Mouse (Mus musculus): ENCODE measurements around the gene Cnot10. TPM values are rescaled to one million over a fixed set of nuclear protein-coding genes. Genes with fewer than 3 reads are reported as not detected.

Cnot10 gene
- 43.4 and 57.1 TPM in 2 replicates for total RNA-seq (2017)

DNA sequence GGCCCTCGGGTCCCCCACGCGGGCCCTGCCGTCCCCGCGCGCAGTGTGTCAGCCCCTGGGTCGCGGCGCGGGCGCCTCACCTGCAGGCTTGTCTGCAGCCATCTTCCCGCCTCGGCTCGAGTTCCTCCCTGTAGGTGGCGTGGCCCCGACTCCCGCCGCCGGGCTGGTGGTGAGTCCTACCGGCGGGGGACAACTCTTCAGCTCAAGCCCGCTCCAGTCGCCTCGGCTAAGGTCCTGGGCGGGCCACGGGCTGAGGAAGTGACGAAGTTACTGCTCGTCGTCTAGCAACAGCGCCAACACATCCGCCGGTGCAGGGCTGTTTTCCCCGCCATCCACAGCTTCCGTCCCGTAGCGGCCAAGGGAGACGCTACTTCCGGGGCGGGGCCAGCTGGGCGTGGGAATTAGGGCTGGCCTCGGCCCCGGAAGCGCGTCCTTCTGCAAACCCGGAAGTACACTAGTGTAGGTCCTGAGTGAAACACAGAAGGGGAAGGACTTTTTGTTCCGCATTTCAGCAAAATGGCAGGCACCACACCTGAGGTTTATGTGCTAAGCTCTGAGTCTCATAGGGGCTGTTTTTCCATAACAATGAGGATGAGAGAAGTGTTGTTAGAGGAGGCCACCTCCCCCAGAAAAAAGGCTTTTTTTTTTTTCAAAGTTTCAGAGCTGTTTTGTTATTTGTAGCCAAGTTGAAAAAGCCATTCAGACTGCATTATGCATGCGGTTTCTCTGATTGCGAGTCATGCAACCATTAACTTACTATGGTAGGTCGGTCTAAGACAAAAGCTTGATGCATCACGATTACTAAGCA is at the start of gene Cnot10:
Gene Cnot10, minus strand, starts transcription at position 346 of the 808 bp plus-strand sequence.
- ATAC-seq (replicated peaks; ENCODE audit: low read depth, poor library complexity, severe bottlenecking) = peak; percentile 99

DNA sequence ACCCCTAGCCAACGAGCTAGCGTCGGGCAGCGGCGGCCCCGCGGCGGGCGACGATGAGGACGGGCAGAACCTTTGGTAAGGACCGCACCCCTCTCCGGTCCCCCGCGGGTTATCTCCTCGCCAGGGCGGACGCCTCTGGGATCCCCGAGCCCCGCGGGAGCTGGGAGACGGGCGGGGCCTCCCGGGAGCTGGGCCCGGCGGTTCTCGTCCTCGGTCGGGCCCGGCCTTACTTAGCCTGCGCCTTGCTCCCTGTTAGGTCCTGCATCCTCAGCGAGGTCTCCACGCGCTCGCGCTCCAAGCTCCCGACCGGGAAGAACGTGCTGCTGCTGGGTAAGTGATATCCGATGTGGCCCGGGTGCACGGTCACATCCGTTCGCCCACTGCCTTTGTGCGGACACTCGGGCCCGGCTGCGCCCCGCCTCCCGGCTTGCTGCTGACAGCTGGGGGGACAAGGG is 49.0 kb upstream of the Cnot10 start:
- ATAC-seq (replicated peaks; ENCODE audit: low read depth, poor library complexity, severe bottlenecking) = peak; percentile 9; the same call in 1 of the 2 replicates

GRCm38 (mm10) chr9:114688252-114688952 is 48.4 kb upstream of the Cnot10 start, which contains the start of gene Dync1li1:
Dync1li1 (plus strand) TSS chr9:114688790.
- ATAC-seq (replicated peaks; ENCODE audit: low read depth, poor library complexity, severe bottlenecking) = peak; percentile 90

DNA sequence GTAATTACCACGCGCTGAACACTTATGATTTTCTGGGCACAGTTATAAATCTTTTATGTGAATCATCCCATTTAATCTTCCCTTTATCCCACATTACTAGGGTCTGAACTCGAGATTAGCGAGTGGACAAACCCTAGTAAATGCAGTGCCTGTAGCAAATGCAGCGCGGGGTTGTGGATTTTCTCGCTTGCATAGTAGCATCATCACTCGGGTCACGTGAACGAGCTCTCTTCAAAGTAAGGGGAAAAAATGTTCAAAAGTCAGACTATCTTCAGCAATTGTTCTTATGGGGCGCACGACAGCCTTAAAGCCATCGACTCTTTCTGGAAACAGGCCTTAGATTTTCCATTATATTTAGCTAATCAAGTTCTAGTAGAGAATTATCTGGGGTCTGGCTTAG is 47.7 kb upstream of the Cnot10 start:
- no peak for ATAC-seq (replicated peaks; ENCODE audit: low read depth, poor library complexity, severe bottlenecking)

- no peak for ATAC-seq (replicated peaks; ENCODE audit: low read depth, poor library complexity, severe bottlenecking)
Measured at GRCm38 (mm10) chr9:114686245-114686644, 46.3 kb upstream of the Cnot10 start.

DNA sequence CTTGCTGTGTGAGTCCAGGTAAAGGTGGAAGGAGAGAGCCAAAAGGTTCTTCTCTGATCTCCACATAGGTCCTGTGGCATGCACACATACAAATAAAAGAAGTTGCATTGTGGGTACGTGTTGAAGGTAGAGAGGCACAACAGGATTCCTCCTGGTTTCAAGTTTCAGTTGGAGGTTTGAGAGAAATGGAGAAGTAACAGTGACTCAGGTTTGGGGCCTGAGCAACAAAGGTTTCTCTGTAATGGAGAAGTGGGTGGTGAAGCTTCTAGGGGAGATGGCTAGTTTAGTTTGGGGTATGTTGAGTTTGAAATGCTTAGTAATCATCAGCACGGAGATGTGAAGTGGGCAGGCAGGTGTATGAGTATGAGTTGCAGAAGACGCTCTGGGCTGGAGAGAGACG is 42.2 kb upstream of the Cnot10 start:
- peak; percentile 62 for ATAC-seq (replicated peaks; ENCODE audit: low read depth, poor library complexity, severe bottlenecking)

GRCm38 (mm10) chr9:114680531-114680930 is 40.5 kb upstream of the Cnot10 start:
- no peak for ATAC-seq (replicated peaks; ENCODE audit: low read depth, poor library complexity, severe bottlenecking)

DNA sequence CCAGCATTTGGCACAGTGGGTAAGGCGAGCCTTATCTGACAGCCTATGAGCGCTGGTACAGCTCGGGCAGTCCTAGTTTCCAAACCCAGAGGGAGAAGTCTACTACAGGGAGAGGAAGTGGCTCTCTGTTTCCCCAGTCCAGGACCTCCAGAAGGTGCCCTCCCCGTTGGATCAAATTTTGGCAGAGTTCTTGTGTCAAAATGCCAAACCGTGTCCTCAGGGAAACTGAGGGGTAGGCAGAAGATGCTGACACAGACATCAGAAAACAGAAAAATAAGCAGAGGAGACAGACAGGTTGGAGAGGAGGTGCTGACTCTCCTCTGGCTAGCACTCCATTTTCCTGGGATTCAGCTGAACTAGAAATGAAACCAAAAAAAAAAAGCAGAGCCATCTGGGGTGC is 40.0 kb upstream of the Cnot10 start:
- ATAC-seq (replicated peaks; ENCODE audit: low read depth, poor library complexity, severe bottlenecking) = 0 out of 2 replicates have a peak, but pooled peaks have one; percentile 31

GRCm38 (mm10) chr9:114678576-114678975 is 38.6 kb upstream of the Cnot10 start:
- ATAC-seq (replicated peaks; ENCODE audit: low read depth, poor library complexity, severe bottlenecking) = 0 out of 2 replicates have a peak, but pooled peaks have one; percentile 46

DNA sequence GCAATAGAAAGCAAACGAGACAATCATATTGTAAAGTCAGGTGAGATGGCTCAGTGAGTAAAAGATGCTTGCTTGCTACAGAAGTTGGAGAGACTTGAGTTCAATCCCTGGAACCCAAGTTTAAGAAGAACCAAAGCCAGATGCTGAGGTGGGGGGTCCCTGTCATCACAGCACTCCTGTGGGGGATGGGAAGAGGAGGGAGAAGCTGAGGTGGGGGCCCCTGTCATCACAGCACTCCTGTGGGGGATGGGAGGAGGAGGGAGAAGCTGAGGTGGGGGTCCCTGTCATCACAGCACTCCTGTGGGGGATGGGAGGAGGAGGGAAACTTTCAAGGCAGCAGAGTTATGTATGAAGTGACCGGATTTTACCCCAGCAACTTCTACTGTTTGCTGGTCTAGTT is 33.6 kb upstream of the Cnot10 start:
- ATAC-seq (replicated peaks; ENCODE audit: low read depth, poor library complexity, severe bottlenecking) = no peak

GRCm38 (mm10) chr9:114672703-114673561 is 32.9 kb upstream of the Cnot10 start:
- peak; percentile 94 for ATAC-seq (replicated peaks; ENCODE audit: low read depth, poor library complexity, severe bottlenecking)

GRCm38 (mm10) chr9:114671946-114672345 is 32.0 kb upstream of the Cnot10 start:
- ATAC-seq (replicated peaks; ENCODE audit: low read depth, poor library complexity, severe bottlenecking) = no peak

GRCm38 (mm10) chr9:114669011-114669410 is 29.0 kb upstream of the Cnot10 start:
- no peak for ATAC-seq (replicated peaks; ENCODE audit: low read depth, poor library complexity, severe bottlenecking)

DNA sequence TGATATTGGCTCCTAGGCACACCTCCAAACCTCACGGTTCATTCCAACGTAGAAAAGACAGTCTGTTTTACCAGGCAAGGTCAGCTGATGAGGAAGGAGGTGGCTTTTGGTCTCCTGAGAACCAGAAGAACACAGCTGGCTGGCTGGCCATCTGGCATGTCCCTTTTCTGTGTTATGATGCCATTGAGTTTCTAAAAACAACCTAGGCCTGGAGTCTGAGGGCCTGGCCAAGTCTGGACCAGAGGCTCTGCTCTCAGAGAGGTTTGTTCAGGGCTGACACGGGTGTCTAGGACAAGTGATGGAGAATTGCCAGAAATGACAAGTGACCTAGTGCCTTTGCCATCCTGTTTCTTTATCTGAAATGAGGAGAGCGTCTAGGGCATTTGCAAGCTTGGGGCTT is 28.1 kb upstream of the Cnot10 start:
- ATAC-seq (replicated peaks; ENCODE audit: low read depth, poor library complexity, severe bottlenecking) = no peak

- ATAC-seq (replicated peaks; ENCODE audit: low read depth, poor library complexity, severe bottlenecking) = no peak
Measured at GRCm38 (mm10) chr9:114666858-114667257, 26.9 kb upstream of the Cnot10 start.

- ATAC-seq (replicated peaks; ENCODE audit: low read depth, poor library complexity, severe bottlenecking) = no peak
Measured at GRCm38 (mm10) chr9:114663782-114664181, 23.8 kb upstream of the Cnot10 start.

DNA sequence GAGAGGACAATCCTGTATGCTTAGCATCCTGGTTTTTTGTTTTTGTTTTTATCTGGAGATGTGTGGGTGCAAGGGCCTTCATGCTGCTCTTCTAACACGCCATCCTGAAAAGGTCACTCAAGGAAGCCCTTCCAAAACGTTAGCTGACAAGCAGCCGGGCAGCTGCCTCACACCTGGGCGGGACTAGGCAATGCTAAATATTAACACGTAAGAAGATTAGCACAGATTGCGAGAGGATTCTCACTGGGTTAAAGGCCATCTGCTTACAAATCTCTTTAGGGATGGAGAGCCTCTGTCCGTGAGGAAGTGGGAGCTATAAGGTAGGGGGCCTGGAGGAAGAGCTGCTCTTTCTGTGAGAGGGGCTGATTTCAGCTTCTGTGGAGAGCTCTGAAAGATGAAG is 22.0 kb upstream of the Cnot10 start:
- no peak for ATAC-seq (replicated peaks; ENCODE audit: low read depth, poor library complexity, severe bottlenecking)

- ATAC-seq (replicated peaks; ENCODE audit: low read depth, poor library complexity, severe bottlenecking) = no peak
Measured at GRCm38 (mm10) chr9:114660983-114661382, 21.0 kb upstream of the Cnot10 start.

- no peak for ATAC-seq (replicated peaks; ENCODE audit: low read depth, poor library complexity, severe bottlenecking)
Measured at GRCm38 (mm10) chr9:114660506-114660905, 20.5 kb upstream of the Cnot10 start.

DNA sequence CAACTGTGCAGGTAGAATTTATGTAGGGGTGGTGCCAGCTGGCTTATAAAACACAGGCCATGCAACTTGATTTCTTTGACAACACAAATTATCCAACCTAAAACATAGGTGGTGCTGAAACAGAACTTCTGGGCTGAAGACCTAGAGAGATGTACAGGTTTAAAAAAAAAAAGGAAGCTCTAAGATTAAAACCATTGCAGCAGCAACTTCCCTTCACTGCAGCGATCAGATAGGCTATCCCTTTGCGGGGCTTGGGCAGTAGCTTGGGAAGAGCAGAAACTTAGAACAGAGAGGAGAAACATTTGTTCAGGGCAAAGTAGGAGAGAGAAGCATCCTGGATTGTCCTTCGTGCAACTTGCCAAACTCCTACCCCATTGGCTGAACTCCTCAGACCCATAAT is 16.7 kb upstream of the Cnot10 start:
- ATAC-seq (replicated peaks; ENCODE audit: low read depth, poor library complexity, severe bottlenecking) = 0 out of 2 replicates have a peak, but pooled peaks have one; percentile 39

Measured in common myeloid progenitor, adult 5-6 weeks (primary cell).